Mouse (Mus musculus) layer of hippocampus, adult 2 months (tissue): Measurements from ENCODE around the gene BC051019. TPM values are rescaled to one million over a fixed set of nuclear protein-coding genes. Genes with fewer than 3 reads are reported as not detected.
A peak's percentile ranks its signal among the peaks of the same experiment; 100 is the strongest.

Experiments used
- DNase-seq, 2 experiments: peaks; one replicate each; pipeline ENCODE4 v3.0.0; 2022; ENCODE audit warnings: low spot score in 2 of 2
- H3K27ac ChIP-seq: fragments of 200-600 bp; 2 replicates; pipeline ENCODE4 v1.8.1; 2022
- H3K4me3 ChIP-seq: fragments of 200-600 bp; 2 replicates; pipeline ENCODE4 v1.8.1; 2022; ENCODE audit warnings: mild to moderate bottlenecking
- CTCF ChIP-seq: fragments of 200-600 bp; conservative IDR thresholded peaks from 2 replicates; pipeline ENCODE4 v1.8.1; 2022; ENCODE audit warnings: antibody characterized with exemption, mild to moderate bottlenecking, moderate library complexity
- long read RNA-seq, 2 experiments: library from polyadenylated mRNA; stranded (forward); transcript quantifications; one replicate each; pipeline ENCODE4 v2.0.0; 2021; ENCODE audit warnings: borderline mapping rate in 2 of 2
- total RNA-seq, 2 experiments: library from RNA; stranded (reverse); gene quantifications; 2 replicates each; pipeline ENCODE4 v1.2.3; 2021

Gene BC051019
- under 1 TPM in 1 of 2 experiments, not detected in 1; 0.23 TPM for total RNA-seq
- long read RNA-seq, experiment 1, partial matches to known transcripts = 0 of 1 reads
- long read RNA-seq, experiment 1, other reads (novel, unspliced or antisense) = 1 of 1 reads
- long read RNA-seq, experiment 2, partial matches to known transcripts = 2 of 2 reads
- long read RNA-seq, experiment 2, other reads (novel, unspliced or antisense) = 0 of 2 reads

DNA sequence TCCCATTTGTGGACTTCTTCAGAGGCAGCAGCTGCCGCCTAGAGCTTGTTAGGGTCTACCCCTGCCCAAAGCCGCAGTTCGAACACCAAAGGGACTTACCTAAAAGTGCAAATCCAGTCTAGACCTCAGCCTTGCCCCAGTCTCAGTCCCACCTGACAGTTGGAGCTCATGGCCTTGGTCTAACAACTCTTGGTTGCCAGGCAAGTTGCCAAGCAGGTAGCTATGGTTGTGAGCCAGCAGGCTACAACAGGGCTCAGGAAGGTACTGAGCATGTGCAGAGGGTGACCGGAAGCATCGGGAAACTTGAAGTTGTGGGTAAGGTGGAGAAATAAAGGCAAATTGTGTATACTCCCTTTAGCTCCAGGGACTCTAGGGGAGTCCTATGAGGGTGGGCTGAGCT is at the start of gene BC051019:
BC051019 (minus strand) TSS at position 154 of the 400 bp plus-strand sequence.
- no peak for TF ChIP-seq CTCF
- no peak within 1 kb of the TSS for H3K27ac ChIP-seq
- H3K4me3 ChIP-seq = no peak within 1 kb of the TSS
- DNase-seq = no peak

GRCm38 (mm10) chr7:109772251-109772650 is 48.6 kb upstream of the BC051019 start:
- no peak for TF ChIP-seq CTCF

DNA sequence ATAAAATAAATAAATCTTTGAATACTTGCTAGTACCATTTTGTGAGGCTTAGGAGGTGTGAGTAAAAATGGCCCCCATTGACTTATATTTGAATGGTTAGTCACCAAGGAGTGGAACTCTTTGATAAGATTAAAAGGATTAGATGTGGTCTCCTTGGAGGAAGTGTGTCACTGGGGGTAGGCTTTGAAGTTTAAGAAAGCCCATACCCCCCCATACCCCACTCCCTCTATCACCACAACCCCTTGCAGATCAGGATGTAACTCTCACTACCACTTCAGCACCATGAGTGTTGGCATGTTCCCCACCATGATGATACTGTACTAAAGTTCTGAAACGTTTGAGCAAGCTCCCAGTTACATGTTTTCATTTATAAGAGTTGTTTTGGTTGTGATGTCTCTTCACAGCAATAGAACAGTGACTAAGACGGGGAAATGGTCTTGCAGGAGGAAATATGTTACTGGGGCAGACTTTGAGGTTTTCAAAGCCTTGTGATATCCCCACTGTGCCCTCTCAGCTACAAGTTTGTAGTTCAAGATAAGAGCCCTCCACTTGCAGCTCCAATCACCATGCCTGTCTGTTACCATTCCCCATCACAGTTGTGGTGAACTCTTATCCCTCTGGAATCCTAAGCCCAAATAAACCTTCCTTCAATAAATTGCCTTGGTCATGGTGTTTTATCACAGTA is 45.2 kb upstream of the BC051019 start:
- Histone ChIP-seq H3K4me3 (no peak overlapping the region), H3K27ac (no peak overlapping the region)
- no peak for DNase-seq
- TF ChIP-seq CTCF = no peak

More at GRCm38 (mm10) chr7:109772251-109772650, 48.6 kb upstream of the BC051019 start:
- no peak overlapping the region for H3K27ac ChIP-seq
- no peak for DNase-seq
- no peak overlapping the region for H3K4me3 ChIP-seq

GRCm38 (mm10) chr7:109767575-109768350 is 44.1 kb upstream of the BC051019 start:
- TF ChIP-seq CTCF = no peak
- Histone ChIP-seq H3K4me3 (no peak overlapping the region), H3K27ac (no peak overlapping the region)
- DNase-seq = no peak

GRCm38 (mm10) chr7:109764009-109764408 is 40.4 kb upstream of the BC051019 start:
- H3K4me3 ChIP-seq = no peak overlapping the region
- H3K27ac ChIP-seq = peak overlapping the region; percentile 81
- no peak for DNase-seq
- TF ChIP-seq CTCF = no peak

GRCm38 (mm10) chr7:109756291-109756690 is 32.6 kb upstream of the BC051019 start:
- TF ChIP-seq CTCF = no peak
- DNase-seq = no peak
- Histone ChIP-seq H3K27ac (no peak overlapping the region), H3K4me3 (no peak overlapping the region)

DNA sequence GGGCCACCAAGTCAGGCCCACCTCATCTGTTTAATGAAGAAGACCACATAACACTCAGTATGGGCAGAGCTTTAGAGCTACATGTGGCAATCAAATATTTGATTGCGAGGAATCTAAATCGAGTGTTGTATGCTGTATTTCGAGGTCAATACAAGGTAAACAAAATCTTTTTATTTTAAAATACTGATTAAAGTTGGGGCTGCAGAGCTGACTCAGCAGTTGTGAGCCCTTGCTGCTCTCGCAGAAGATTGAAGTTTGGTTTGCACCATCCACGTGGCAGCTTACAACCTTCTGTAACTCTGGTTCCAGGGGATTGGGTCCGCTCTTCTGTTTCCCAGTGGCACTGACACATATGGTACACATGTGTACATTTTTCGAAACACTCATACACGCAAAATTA is 30.4 kb upstream of the BC051019 start:
- no peak for TF ChIP-seq CTCF
- no peak overlapping the region for H3K4me3 ChIP-seq
- no peak for DNase-seq
- peak overlapping the region; percentile 59 for H3K27ac ChIP-seq

DNA sequence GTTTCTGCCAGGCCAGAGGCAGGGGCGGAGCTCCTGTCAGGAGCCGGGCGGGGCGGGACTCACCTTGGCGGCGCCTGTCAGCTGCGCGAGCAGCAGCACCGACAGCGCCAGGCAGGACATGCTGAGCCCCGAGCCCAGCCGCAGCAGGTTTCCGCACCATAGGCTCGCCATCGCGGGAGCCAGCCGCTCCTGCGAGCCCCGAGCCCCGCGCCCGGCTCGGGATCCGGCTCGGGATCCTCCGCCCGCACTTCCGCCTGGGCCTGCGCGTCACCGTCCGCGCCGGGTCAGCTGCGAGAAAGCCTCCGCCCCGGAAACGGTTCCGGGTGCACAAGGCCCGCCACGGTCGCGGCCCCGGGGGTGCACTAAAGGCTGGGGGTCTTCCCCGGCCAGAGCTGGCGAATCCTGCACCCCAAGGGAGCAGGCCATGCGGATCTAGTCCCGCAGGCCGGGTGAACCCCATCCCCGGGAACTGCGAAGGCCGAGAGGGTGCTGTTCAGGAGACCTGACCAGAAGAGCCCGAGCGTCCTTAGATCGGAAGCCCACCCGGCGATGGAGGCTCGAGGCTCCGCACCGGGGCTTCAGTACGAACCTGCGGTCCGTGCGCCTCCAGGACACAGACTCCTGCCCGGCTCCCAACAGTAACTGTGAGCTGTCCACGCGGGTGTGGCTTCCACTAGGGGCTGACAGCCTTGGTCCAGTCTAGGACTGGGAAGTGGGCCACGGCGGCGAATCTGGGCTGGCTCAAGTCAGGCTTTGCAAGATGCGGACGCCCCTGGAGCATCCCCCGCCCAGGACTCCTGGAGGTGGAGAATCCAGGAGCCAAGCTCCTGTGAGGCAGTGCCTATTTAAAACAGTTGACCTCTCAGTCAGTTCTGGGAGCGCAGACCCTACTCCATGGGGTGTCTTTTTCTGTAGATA is 28.6 kb upstream of the BC051019 start, which contains the start of gene Tmem9b:
Tmem9b (minus strand) TSS at position 868 of the 918 bp plus-strand sequence.
- peak; percentile 71 to 84 for DNase-seq
- peak within 1 kb of the TSS; percentile 98 for H3K27ac ChIP-seq
- peak within 1 kb of the TSS; percentile 62 for H3K4me3 ChIP-seq
- TF ChIP-seq CTCF = peak; percentile 46

DNA sequence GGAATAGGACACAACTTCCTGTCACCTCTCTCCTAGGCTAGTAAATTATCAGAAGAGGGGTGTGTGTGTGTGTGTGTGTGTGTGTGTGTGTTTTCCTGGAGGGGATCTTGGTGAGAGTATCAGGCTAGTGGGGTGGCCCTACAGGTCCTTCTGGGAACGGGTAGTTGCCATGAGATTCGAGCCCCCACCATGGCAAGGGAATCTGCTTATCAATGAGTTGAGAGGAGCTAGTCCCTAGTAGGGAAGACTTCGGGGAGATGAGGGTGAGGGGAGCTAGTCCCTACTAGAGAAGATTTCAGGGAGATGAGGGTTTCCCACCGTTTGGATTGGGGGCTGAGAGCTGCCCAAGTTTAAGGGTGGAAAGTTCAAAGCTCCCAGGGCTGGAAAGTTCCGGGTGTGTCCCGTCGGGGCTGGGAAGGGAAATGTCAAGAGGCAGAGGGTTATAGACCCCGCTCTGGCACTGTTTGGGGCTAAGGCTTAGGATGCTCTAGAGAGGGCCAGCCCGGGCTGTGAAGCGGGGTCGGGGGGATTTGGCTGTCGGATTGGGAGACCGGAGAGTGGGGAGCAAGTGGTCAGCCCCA is 27.9 kb upstream of the BC051019 start:
- no peak for TF ChIP-seq CTCF
- Histone ChIP-seq H3K4me3 (peak overlapping the region; percentile 62), H3K27ac (peak overlapping the region; percentile 98)
- DNase-seq = no peak

- H3K27ac ChIP-seq = no peak overlapping the region
- no peak overlapping the region for H3K4me3 ChIP-seq
- no peak for DNase-seq
- peak; percentile 67 for TF ChIP-seq CTCF
These were observed 24.1 kb upstream of the BC051019 start for GRCm38 (mm10) chr7:109747747-109748146.

DNA sequence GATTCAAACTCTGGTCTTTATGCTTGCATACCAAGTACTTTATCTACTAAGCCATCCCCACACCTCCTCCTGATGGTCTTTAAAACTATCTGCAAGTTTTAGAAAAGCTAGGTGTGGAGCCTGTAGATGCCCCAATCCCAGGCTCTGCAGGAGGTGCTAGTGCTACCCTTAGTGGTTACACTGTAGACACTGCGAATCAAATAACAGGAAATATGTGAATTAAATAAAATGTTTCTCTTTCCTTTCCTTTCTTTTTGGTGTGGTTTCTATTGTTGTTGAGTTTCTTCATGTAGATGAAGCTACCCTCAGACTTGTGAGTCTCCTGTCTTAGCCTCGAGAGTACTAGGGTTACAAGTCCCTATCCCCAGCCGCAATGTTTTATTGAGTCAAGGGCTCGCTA is 18.1 kb upstream of the BC051019 start:
- no peak for TF ChIP-seq CTCF
- no peak for DNase-seq
- H3K27ac ChIP-seq = no peak overlapping the region
- H3K4me3 ChIP-seq = no peak overlapping the region

DNA sequence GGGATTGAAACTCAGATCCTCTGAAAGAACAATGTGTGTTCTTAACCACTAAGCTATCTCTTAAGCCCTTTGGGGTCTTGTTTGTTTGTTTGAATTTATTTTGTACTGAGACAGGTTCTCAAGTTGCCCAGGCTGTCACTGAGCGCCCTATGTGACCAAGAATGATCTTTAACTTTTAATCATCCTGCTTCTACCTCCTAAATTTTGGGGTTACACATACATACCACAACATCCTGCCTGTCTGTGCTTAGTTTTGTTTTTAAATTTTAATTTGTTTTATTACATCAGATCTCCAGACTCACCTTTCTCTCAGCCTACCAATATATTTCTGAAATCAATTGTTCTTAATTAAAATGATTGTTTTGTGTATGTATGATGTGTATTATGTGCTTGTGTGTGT is 17.4 kb upstream of the BC051019 start:
- no peak for TF ChIP-seq CTCF
- DNase-seq = no peak

More for the DNA sequence above, 17.4 kb upstream of the BC051019 start:
- no peak overlapping the region for H3K4me3 ChIP-seq
- H3K27ac ChIP-seq = no peak overlapping the region
